Mouse (Mus musculus): ENCODE results near the gene Fam83e. TPM values are rescaled to one million over a fixed set of nuclear protein-coding genes. Genes with fewer than 3 reads are reported as not detected.

Fam83e gene
- total RNA-seq, 1 experiment from 2014 or later = 0.82 TPM

DNA sequence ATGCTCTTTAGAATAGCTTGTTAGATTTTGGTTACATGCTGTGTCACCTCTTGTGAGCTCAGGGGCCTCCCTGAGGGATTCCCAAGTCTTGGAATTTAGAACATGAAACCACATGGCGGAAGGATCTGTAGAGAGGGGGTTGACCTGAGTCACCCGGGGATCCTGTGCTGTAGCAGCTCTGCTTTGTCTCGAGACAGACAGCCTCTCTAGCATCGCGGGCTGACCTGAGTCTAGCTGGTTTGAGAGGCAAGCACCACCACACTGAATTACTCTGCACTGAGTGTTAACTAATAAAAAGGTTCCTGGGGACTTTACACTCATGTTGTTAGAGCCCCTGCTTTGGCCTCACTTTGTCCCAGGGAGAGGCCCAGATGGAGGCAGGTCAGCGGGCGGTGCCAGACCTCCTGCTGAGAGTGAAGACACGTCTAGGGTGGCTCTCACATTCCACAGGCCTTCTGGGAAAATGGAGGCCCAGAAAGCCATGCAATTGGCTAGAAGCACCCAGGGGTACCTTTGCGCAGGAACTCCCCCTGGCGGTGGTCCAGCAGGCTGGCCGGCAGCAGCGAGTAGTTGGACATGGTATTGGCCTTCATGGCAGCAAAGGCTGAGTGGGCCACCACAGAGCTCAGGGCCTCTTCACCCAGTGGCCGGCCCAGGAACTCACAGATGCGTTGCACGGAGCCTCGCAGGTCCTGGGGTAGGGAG is 9.9 kb downstream of the Fam83e start:
- ATAC-seq (replicated peaks; ENCODE audit: low read depth, poor library complexity, severe bottlenecking) = peak; percentile 57

- ATAC-seq (replicated peaks; ENCODE audit: low read depth, poor library complexity, severe bottlenecking) = 0 out of 2 replicates have a peak, but pooled peaks have one; percentile 12
Observed at GRCm38 (mm10) chr7:45733477-45733876, 12.5 kb downstream of the Fam83e start.

DNA sequence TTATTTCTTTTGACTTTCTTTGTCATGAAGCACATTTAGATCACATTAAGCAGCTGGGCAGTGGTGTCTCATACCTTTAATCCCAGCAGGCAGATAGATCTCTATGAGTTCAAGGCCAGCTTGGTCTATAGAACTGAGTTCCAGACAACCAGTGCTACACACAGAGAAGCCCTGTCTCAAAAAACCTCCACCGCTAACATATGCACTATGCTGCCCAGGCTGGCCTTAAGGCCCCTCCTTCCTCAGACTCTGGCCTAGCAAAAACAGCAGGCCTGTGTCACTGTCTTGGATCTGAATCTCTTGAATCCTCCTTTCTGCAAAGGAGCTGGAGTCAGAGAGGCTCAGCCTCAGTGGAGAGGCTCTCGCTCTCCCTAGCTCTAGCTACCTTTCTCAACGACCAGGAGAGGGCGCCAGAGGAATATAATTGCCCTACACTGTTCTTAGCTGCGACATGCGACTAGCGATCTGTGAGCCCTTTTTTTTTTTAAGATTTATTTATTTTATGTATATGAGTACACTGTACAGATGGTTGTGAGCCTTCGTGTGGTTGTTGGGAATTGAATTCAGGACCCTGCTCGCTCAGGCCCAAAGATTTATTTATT is 18.3 kb downstream of the Fam83e start:
- ATAC-seq (replicated peaks; ENCODE audit: low read depth, poor library complexity, severe bottlenecking) = peak; percentile 69

- ATAC-seq (replicated peaks; ENCODE audit: low read depth, poor library complexity, severe bottlenecking) = no peak
Observed at GRCm38 (mm10) chr7:45739820-45740219, 18.8 kb downstream of the Fam83e start.

DNA sequence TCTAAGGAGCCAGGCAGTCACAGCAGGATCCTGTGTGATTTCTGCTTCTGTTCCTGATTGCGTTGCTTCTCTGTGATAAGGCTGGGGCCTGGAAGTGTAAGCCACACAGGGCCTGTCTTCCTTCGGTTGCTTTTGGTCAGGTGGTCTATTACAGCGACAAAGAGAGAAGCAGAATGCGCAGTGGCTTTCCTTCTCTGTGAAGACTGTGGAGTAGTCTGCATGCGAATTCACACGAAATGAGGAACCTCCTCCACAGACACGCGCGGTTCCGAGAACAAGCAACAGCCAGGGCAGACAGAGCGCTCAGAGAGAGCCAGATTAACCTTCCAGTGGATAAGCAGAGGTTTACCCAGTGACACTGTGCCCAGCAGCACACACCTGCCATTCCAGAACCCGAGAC is 20.3 kb downstream of the Fam83e start:
- peak; percentile 27 for ATAC-seq (replicated peaks; ENCODE audit: low read depth, poor library complexity, severe bottlenecking)

DNA sequence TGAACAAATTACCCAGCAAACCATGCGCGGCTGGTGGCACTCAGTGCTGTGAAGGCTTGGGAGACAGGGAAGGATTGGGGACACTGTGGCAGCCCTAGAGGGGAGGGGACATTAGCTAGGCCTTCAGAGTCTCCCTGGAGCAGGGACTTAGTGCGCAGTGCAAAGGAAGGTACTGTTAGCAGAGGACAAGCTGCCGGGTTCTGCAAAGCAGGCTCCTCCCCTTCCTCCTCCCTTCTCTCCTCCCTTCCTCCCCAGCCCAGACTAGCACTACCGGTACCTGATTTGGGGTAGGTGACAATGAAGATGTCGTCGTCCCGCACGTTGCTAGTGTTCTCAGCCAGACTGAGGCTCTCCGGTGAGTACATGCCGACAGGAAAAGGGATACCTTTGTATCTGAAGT is 20.8 kb downstream of the Fam83e start:
- ATAC-seq (replicated peaks; ENCODE audit: low read depth, poor library complexity, severe bottlenecking) = peak; percentile 71

- ATAC-seq (replicated peaks; ENCODE audit: low read depth, poor library complexity, severe bottlenecking) = peak; percentile 33
Observed at GRCm38 (mm10) chr7:45742338-45742737, 21.3 kb downstream of the Fam83e start.

GRCm38 (mm10) chr7:45744387-45744786 is 23.4 kb downstream of the Fam83e start:
- ATAC-seq (replicated peaks; ENCODE audit: low read depth, poor library complexity, severe bottlenecking) = peak; percentile 47; the same call in 1 of the 2 replicates

GRCm38 (mm10) chr7:45746518-45746917 is 25.5 kb downstream of the Fam83e start:
- no peak for ATAC-seq (replicated peaks; ENCODE audit: low read depth, poor library complexity, severe bottlenecking)

GRCm38 (mm10) chr7:45747450-45747849 is 26.4 kb downstream of the Fam83e start:
- no peak for ATAC-seq (replicated peaks; ENCODE audit: low read depth, poor library complexity, severe bottlenecking)

DNA sequence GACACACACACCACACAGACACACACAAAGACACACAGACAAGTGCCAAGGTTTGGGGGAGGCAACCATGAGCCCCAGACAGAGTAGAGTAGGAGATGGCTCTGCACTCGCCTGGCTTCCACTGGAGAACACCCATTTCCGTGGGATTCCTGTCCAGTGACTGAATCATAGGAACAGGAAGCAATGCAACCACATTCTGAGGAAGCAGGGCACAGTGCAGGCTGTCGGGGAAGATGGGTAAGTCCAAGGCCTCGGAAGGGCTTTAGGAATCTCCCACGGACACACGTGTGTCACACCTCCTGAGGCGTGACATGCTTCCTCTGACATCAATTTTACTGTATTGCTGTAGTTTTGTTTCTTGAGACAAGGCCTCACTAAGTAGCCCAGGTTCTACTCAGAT is 27.1 kb downstream of the Fam83e start:
- no peak for ATAC-seq (replicated peaks; ENCODE audit: low read depth, poor library complexity, severe bottlenecking)

DNA sequence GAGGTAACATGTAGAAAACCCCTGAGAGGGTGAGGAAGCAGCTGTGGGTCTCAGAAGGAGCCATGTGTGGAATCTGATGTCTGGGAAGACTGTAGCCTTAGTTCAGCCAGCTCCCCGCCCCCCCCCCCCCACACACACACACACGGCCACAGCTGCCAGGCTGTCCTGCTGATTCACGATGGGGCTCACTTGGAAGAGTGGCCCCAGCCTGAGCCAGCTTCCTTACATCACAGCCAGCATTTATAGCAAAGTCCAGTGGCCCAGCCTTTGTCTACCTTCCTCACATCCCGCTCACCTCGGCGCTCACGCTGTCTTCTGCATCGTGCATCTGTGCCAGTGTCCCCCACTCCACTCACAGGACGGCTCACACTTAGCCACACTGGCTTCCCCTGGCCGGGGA is 28.4 kb downstream of the Fam83e start:
- ATAC-seq (replicated peaks; ENCODE audit: low read depth, poor library complexity, severe bottlenecking) = 0 out of 2 replicates have a peak, but pooled peaks have one; percentile 32

GRCm38 (mm10) chr7:45750162-45750561 is 29.1 kb downstream of the Fam83e start:
- no peak for ATAC-seq (replicated peaks; ENCODE audit: low read depth, poor library complexity, severe bottlenecking)

GRCm38 (mm10) chr7:45755703-45756102 is 34.7 kb downstream of the Fam83e start:
- ATAC-seq (replicated peaks; ENCODE audit: low read depth, poor library complexity, severe bottlenecking) = no peak

GRCm38 (mm10) chr7:45759400-45759799 is 38.4 kb downstream of the Fam83e start:
- ATAC-seq (replicated peaks; ENCODE audit: low read depth, poor library complexity, severe bottlenecking) = no peak

GRCm38 (mm10) chr7:45760151-45760550 is 39.1 kb downstream of the Fam83e start:
- ATAC-seq (replicated peaks; ENCODE audit: low read depth, poor library complexity, severe bottlenecking) = no peak

DNA sequence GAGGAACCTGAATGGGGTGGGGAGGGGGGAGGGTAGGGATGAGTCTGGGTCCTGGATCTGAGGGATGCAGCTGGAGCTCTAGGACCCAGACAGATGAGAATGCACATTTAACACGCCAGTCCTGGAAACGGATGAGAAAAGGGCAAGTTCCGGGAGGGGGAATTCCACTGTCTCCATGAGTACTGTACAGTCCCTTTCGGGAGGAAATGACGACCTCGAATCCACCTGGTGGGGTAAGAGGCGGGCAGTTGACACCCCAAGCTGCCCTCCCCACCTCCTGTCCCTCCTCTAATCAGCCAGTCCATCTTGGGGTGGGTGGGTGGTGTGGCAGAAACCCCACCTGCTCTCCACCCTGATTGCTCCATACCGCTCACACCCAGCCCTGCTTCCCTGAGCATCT is 45.0 kb downstream of the Fam83e start:
- no peak for ATAC-seq (replicated peaks; ENCODE audit: low read depth, poor library complexity, severe bottlenecking)

GRCm38 (mm10) chr7:45766764-45767163 is 45.8 kb downstream of the Fam83e start:
- ATAC-seq (replicated peaks; ENCODE audit: low read depth, poor library complexity, severe bottlenecking) = no peak

- no peak for ATAC-seq (replicated peaks; ENCODE audit: low read depth, poor library complexity, severe bottlenecking)
Observed at GRCm38 (mm10) chr7:45767500-45767899, 46.5 kb downstream of the Fam83e start.

DNA sequence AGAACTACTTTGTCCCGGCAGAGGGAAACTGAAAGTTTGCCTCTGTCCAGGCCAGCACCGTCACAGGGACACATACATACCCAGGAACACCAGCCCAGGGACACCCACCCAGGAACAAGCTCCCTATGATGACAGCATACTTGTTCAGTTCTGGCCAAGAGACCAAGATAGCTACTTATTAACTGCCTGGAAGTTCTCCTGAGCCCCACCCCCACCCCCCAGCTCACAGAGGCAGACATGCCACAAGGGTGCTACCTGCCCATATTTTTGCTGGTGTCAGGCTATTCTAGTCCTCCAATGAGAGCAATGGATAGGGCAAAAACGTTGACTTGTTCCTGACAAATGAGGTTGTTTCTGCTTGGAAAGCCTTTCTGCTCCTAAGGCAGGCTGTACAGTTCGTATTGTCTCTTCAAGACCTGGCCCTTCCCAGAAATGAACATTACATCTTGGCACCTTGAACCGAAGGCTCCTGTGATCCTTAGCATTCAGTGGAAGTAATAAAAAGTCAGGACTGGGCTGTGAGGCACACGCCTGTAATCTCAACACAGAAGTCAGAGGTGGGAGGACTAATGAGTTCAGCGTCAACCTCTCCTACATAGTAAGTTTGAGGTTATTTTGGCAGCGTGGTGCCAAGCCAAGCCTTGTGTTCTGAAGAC is 49.5 kb downstream of the Fam83e start:
- ATAC-seq (replicated peaks; ENCODE audit: low read depth, poor library complexity, severe bottlenecking) = no peak

- ATAC-seq (replicated peaks; ENCODE audit: low read depth, poor library complexity, severe bottlenecking) = peak; percentile 39; the same call in 1 of the 2 replicates
Observed at GRCm38 (mm10) chr7:45771101-45771500, 50.1 kb downstream of the Fam83e start.

Data from common myeloid progenitor, adult 5-6 weeks (primary cell).